Mouse (Mus musculus) mesoderm, embryonic 11.5 days (tissue): ENCODE measurements around the gene Auts2.

ENCODE experiments used
- DNase-seq: peaks from one replicate; pipeline ENCODE4 v3.0.0-alpha.2; 2012; ENCODE audit warnings: low read depth, low spot score

Auts2 gene

DNA sequence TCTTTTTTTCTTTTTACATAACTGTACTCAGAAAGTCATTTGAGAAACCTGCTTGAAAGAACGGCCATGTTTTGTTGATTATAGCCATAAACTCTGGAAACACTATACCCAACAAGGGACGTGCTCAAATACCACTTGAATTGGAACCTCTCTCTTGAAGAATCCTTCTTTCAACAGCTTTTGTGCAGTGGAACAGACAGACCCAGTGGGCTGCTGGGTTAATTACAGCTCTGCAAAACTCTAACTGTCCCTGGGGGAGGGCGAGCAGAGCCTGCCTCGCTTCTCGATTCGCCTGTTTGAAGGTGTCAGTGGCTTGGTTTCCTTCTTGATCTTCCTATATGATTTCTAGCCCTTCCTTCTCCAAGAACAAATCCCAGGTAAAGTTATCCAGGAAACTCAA, 805.7 kb downstream of the Auts2 start:
- DNase-seq = no peak

DNA sequence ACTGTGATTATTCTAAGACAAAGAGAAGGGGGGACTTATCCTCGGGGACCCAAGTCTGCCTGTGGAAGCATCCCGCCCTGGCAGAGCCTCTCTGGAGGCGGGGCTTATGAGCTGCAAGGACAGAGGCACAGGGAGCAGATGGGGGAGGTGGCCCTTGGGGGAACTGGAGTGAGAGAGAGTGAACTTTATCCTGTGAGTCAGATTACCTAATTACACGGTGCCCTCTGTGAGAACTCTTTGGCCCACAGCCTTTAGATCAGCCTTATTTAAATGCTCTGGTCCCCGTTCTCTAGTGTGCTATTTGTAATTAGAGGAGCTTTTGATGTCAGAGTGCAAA, 809.9 kb downstream of the Auts2 start:
- peak; percentile 54 for DNase-seq

DNA sequence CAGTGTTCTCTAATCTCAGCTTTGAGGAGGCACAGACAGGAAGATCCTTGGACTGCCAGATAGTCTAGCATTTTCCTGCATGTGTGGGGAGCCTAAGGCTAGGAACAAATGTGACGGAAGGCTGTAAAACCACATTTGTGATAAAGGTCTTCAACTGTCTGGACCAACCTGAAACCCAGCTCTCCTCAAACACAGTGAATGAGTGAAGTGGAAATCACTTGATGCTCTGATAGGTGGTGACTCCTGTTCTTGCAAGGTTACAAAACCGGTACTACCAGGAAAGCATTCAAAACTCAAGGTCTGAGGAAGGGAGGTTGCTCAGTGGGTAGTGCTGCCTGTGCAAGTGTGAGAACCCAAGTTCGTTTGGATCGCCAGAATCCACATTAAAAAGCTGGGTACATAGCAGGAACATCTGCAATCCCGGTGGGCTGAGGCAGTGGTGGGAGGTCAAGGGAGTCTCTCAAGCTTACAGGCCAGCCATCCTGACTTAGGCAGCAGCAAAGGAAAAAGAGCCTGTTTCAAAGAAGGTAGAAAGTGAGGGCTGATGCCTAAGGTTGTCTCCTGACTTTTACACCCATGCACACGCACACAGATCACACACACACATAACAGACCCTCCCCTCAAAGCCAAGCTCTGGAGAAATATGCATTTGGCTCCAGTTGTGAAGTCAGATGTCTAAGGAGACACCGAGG, 810.4 kb downstream of the Auts2 start:
- no peak for DNase-seq

DNA sequence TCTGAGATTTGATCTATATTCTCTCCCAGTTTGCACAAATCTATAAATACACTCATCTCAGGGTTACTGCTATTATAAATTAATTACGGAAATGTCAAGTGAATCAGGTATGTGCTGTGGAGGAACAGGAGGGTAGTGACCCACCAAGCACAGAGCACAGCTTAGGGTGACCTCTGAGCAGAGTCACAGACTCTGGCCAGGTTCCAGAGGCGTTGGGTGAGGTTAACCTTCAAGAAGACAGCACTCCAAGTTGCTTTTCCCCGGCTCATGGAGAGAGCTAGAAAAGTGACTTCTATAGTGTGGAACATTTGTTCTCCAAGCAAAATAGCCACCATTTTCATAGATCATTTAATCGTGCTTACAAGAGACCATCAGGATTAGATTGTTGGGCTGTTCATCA, 813.7 kb downstream of the Auts2 start:
- DNase-seq = no peak

DNA sequence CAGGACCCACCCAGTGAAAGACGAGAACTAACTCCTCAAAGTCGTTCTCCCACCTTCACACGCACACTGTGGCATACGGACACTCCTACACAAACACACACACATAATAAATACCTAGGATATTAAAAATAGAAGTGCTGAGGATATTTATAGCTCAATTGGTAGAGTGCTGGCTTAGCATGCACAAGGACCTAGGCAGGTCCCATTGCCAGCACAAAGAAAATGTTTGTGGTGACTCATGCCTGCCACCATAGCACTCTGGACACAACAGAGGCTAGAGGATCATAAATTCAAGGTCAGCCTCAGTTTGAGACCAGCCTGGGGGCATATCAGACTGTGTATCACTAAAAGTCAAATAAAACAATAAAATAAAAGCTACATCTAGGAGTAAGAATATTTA, 815.2 kb downstream of the Auts2 start:
- no peak for DNase-seq

DNA sequence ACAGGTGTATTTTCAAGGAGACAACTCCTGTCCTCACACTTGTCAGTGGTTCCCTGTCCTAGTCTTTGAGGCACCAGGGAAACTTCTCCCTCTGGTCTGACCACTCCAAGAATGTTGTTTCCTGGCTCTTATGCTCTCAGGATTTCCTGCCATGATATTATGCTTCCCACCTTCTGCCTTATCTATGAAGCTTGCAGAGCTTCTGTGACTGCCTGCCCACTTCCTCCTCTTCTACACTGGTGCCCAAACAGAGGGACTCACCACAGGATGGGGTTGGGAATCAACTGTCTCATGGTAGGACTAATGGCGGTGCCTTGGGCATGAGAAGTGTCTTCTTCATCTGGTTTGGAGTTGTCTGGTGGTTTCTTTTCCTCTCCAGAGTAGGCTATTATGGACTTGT, 818.6 kb downstream of the Auts2 start:
- no peak for DNase-seq

DNA sequence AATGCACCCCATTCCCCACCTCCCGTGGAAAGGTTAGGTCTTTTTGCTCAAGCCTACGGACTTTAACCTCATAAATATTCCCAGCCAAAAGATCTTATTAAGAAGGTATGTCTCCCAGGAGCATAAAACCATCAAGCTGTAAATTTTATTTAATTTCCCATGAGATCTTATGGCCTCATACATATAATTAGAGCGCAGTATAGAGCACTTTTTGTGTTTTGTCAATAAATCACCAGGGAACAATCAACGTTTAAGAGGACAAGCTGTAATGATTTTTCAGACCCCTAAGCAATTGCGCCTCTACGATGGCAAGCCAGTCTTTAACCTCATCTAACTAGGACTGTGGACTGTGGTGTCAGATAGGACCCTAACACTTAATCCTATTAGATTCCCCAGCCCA, 820.4 kb downstream of the Auts2 start:
- DNase-seq = peak; percentile 65

DNA sequence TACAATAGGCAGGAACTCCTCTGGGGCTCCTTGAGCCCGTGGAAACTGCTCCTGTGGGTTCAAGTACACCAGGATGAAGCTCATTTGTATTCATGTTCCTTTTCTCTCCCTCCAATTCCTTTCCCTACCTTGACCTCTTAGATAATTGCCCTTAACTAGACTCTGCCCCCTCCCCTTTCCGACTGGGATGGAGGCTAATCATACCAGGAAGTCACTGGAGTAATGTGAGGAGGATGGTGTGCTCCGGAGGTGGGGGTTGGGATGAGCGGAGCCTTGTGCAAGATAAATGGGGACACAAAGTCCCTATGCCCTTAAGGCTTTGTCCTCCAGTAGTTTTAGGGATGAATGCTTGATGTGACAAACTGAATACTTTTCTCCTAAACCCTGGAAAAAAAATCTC, 820.8 kb downstream of the Auts2 start:
- DNase-seq = peak; percentile 54

DNA sequence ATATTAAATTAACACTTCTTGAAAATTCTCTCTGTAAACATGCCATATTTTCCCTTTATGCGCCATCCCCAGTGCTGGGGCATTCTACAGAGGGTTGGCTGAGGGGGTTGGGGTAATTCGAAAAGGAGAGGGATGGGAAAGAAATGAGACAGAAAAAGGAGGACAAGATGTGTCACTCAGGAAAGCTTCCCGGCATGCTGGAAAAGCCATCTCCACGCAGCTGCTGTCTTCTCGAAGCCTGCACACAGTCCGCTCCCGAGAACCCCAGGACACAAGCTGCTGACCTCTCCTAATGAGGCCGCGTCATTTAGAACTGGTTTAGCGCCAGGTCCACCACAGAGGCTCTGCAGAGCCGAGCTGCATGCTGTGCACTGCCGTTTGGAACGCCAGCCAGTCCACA, 825.1 kb downstream of the Auts2 start:
- no peak for DNase-seq

DNA sequence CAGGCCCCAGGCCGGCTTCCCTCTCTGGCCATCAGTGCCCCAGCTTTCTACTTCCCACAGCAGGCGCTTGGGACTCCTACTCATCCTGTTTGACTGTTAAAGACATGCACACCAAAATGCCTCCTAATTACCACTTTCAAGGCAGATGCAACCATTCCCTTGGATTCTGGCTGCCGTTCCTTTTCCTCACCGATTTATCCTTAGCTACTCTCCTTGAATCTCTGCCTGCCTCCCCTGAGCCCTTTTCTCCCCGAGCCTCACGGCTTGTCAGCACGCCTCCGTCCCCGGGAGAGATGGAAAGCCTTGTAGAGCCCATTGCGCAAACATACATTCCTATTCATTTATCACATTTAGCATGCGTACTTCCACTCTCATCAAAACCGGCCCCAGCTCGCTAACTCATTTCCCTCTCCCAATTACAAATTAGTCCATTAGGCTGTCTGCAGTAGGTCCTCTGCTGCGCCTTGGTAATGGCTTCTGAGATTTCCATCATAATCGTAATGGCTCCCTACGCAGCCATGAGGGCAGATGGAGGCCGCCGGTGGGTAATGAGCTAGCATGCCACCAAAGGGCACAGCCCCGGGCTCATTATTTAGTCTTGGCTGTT, 825.7 kb downstream of the Auts2 start:
- peak; percentile 23 for DNase-seq

DNA sequence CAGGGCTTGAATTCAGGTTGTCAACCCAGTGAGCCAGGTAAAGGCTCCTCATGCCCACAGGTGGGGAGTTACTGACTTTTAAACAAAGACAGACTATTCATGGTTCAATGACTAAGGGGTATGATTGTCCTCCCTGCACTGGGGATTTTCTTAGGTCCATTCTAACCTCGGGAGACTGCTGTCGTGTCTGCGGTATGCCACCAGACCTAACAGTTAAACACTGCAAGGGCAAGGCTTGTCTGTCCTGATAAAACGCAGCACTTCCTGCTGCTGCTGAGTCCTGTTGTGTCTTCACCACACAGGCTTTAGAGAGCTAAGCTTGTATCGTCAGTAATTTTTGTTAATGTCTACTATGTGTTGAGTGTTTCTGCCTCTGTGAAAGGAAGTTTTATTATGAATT, 828.2 kb downstream of the Auts2 start:
- no peak for DNase-seq

DNA sequence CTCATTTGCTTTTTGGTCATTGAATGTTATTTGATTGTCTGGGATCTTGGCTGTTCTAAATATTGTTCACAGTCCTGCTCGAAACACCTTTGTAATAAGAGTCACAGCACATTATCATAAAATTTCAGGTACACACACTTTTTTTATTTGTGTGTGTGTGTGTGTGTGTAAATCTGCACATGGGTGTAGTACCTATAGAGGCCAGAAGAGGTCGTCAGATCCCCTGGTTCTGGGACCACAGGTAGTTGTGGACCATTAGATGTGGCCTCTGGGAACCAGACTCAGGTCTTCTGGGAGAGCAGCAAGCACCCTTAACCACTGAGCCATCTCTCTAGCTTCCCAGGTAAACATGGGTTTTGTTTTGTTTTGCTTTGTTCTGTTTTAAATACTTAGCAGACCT, 830.7 kb downstream of the Auts2 start:
- no peak for DNase-seq

DNA sequence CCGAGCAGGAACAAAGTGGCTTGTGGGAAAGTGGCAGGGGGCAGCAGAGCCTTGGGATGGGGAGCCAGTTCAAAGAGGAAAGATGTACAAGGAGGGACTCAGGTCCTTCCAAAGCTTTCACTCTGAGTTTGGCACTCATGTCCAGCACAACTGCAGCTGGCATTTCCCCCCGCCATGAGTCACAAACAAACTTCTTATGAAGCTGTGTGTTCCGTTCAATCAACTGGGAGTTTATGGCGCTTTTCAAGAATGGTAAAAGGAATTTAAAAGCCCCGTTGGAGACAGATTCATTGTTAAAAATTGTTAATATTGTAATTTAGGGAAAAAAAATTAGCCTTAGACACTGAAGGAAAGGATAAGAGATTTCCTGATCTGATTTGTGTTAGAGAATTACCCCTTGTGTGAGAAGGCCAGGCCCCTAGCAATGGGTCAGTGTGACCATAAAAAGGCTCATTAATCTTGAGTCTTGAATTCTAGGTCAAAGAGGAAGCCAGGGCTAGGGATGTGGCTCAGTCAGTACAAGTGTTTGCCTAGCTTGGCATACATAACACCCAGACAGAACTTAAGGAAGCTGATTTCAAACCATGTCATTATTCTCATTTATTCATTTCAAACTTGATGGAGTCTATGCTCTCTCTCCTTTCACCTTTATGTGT, 831.5 kb downstream of the Auts2 start:
- no peak for DNase-seq

DNA sequence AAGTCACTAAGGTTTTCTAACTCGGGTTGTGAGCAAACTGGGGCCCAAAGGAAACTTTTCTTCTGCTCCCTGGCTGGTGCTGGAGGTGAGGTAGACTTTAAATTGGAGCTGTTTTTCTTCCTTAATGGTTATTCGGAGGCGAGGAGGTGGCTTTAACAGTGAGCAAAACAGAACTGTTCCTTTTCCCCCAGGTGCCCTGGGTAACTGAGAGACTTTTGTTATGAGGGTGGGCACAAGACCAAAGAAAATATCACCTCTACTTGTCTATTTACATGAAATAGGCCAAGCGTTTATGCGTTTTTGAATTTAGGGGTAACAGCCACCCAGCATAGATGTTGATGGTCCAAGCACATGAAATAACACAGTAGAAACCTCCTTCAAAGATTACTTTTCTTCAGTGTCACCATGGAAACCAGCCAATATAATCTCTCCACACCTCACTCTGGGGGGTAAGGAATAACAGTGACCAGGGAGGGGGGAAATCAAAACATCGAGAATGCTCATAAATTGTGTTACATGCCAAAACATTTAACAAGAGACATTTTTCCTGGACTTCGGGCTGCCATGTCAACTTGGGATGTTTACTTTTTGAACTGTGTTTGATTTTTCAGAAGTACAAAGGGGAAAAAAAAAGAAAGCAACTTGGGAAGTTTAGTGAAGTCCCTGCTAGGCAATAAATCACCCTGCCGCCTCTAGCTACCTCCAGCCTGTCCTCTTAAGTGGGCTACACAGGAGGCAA, 832.2 kb downstream of the Auts2 start:
- DNase-seq = peak; percentile 78

DNA sequence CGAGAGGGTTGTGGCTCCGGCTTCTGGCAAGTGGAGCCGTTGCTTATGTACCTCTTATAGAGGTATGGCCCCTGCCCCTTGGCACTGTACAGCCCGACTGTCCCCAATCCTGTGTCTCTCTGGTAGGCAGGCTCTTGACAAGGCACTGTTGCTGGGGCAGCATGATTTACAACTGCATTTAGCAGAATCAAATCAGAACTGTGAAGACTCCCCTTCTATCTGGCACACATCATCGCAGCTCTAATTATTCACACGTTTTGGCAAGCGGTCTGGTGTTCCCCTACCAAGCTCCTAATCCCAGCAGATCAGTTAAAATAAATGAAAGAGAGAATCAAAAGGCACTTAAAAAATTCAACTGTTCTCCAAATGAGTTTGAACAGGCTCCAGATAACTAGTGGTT, 835.7 kb downstream of the Auts2 start:
- no peak for DNase-seq

DNA sequence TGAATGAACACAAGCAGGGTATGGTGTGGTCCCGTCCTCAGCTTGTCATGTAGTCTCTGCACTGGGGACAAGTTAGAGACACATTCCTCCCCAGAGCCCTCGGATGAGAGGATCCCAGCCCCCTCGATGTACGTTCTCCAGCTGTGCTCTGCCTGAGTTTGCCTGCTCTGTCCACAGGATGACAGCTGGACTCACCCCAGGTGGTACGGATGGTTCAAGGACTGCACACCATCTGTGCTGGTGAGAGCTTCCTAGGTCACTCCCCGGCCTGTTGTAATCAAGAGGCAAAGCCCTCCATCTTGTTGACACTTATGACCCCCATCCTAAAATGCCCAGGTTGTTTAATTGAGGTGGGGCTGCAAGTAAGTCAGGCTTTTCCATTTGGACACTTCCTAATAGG, 839.4 kb downstream of the Auts2 start:
- DNase-seq = peak; percentile 64

DNA sequence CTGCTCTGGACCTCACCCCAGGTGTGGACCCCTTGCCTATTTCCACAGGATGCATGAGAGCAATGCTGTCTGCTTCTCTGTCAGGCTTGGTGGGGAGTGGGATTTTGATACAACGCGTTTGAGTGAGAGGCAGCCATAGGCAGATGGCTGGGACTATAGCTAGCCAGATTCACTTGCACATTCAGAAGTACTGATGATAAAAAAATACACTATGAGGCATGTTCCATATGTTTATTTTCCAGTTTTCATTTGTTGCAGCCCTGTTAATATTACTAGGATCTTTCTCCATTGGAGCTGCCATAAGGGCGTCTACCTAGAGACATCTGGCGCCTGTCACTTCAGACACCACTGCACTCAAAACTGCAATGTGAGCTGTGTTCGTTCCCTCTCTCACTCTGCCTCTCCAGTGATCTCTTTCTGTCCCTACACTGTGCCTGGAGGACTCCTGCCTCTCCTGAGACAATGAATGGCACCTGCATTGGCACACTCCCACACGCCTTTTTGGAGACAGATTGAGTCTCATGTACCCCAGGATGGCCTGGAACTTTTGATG, 840.2 kb downstream of the Auts2 start:
- no peak for DNase-seq

DNA sequence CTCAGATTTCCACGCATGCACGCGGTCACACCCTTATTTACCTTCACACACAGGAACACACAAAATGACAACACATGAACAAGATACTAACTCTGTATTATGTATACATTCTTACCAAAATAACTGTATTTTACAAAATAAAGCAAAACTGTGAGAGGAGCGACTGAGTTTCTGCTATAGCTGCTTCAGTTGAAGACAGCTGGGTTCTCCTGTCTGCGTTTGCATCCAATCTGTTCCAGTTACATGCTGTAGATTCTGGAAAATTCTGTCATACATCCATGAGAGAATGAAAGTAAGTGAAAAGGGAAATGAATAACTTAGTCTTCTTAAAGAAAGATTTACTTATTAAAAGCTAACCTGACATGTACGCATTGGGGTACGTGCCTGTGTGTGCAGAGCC, 844.2 kb downstream of the Auts2 start:
- DNase-seq = no peak

DNA sequence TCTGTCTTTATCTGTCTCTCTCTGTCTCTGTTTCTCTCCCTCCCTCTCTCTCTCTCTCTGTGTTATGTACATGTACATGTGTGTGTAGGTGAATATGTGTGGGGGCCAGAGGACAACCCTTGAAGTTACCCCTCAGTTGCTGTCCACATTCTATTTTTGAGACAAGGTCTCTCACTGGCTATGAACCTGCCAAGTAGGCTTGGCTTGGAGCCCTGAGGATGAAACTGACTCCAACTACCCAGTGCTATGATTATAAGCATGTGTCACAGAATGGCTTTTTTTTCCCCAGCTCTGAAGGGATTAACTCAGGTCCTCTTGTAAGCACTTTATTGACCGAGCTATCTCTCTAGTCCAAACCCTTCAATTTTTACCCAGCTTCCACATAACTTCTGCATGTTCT, 852.4 kb downstream of the Auts2 start:
- no peak for DNase-seq

DNA sequence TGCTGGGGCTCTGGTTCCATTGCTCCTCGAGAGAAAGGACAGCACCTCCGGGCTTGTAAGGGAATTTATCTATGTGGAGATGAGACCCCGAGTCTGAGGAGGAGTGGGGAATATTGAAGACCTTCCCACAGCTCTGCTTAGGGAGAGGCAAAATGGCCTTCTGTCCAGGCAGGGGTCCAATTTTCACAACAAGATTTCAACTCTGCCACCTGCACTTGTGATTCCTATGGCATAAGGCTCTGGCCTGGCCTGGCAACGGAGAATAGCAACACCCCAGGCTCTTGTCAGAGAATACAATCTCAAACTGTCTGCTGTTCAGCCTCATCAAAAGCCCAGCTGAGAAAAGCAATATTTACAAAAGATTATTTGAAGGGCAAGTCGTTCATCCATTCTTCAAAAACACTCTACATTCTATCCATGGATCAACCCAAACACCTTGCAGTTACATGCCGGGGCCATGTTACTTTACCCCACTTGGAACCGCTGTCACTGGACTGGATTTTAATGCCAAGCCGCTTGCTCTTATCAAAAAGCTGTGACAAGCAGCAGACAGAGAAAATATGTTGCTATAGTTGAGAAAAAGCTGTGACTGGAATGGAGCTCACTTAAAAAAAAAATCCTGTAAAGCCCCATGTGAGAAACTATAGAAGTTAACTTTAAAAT, 856.1 kb downstream of the Auts2 start:
- DNase-seq = no peak

DNA sequence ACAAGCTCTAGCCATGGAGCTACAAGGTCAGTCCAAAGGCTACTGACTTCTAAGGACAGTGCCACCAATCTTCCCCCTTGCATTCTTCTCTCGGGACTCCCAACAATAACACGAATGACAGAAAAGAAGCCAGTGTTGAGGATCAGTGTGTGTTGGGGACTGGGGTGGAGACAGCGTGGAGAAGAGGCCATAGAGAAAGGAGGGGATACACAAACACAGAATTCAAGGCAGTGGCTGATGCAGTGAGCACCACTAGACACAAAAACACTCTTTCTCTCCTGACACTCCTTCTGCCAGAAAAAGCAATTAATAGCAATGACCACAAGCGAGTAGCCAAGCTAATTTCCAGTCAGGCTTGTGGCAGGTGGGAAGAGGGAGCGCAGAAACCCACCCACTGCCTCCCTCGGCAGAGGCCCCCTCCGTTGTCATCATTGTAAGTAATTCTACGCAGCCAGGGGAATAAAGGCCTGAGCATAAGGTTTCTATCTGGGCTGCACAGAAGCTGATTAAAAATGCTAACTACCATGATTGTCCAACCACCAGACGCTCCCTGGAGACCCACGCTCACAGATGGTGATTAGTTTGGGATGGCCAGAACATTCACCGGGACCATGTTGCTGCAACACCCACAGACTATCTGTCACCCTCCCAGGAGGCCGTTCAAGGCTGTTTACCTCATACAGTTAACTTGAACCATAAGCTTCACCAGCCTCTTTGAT, 862.9 kb downstream of the Auts2 start:
- peak; percentile 61 for DNase-seq
